Mouse (Mus musculus) left cerebral cortex, adult 8-10 months (tissue): ENCODE measurements around the gene Fchsd2. TPM values are rescaled to one million over a fixed set of nuclear protein-coding genes. Genes with fewer than 3 reads are reported as not detected.

Experiments
- DNase-seq, 2 experiments: peaks; one replicate each; pipeline ENCODE4 v3.0.0; 2022; ENCODE audit warnings: low spot score in 2 of 2
- total RNA-seq, 4 experiments: library from RNA; stranded (reverse); gene quantifications; 2 replicates each; pipeline ENCODE4 v1.2.4; 2022

The Fchsd2 gene
- total RNA-seq, 4 experiments from 2014 or later, result 44.1 to 47.7 (median 46.5) TPM

GRCm38 (mm10) chr7:101191326-101191969 lies 98.8 kb downstream of the Fchsd2 start:
- DNase-seq, result no peak

GRCm38 (mm10) chr7:101210826-101211225 lies 118.2 kb downstream of the Fchsd2 start:
- no peak for DNase-seq

GRCm38 (mm10) chr7:101213515-101214263 lies 121.0 kb downstream of the Fchsd2 start:
- DNase-seq, result no peak

GRCm38 (mm10) chr7:101216724-101217123 lies 124.1 kb downstream of the Fchsd2 start:
- no peak for DNase-seq

- DNase-seq, result no peak
Measured at GRCm38 (mm10) chr7:101223501-101223900, 130.8 kb downstream of the Fchsd2 start.

GRCm38 (mm10) chr7:101229336-101229735 lies 136.7 kb downstream of the Fchsd2 start:
- DNase-seq, result no peak

- no peak for DNase-seq
Measured at GRCm38 (mm10) chr7:101231458-101231857, 138.8 kb downstream of the Fchsd2 start.

- no peak for DNase-seq
Measured at GRCm38 (mm10) chr7:101232716-101233115, 140.1 kb downstream of the Fchsd2 start.

DNA sequence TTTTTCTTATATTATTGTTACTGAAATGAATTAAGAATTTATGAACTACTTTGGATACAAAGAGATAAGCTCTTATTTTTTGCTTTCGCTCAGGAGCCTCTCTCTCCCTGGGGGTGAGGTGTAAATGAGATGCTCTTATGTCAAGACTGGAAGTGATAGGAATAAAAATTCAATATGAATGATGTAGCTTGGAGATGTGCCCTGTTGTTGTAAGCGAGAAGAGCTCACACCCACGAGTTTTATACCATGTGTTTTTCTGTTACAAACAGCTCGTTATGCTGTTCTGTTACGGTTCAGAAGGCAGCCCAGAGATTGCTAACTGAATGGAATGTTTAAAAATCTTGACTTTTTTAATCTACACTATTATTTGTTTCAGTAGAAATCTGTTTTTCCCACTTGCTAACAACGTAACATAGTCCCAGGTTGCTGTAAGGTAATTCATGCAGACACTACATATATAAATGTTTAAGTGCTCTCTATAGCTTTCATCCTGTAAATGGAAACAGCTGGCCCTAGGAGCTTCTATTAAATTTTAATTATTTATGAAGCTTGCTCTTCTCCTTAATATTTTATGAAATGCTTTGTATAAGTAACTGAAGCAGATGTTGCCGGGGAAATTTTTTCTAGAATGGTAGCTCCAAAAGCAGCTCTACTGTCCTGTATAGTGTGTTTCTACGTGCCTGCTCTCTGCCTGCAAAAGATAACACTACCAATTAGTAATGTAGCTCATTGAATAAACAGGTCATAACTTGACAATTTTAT lies 144.2 kb downstream of the Fchsd2 start:
- no peak for DNase-seq

GRCm38 (mm10) chr7:101248760-101249159 lies 156.1 kb downstream of the Fchsd2 start:
- no peak for DNase-seq

- DNase-seq, result no peak
Measured at GRCm38 (mm10) chr7:101249173-101249572, 156.5 kb downstream of the Fchsd2 start.

DNA sequence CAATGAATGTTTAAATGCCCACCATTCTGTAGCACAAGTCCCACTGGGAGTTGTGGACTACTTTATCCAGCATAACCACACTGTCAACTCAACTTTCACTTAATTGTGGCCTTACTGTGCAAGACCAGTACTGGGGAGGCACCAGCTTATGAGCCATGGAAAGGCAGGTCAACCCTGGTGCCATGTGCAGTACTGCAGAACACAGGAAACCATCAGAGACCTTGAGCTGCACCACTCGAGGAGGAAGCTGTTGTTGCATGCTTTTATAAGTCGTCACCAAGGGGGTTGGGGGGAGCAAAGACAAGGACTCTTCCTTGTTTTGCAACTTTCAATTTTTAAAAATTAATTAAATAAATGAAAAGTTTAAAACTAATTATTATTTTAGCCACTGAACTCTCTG lies 160.4 kb downstream of the Fchsd2 start:
- DNase-seq, result no peak

GRCm38 (mm10) chr7:101258482-101258881 lies 165.8 kb downstream of the Fchsd2 start:
- no peak for DNase-seq

DNA sequence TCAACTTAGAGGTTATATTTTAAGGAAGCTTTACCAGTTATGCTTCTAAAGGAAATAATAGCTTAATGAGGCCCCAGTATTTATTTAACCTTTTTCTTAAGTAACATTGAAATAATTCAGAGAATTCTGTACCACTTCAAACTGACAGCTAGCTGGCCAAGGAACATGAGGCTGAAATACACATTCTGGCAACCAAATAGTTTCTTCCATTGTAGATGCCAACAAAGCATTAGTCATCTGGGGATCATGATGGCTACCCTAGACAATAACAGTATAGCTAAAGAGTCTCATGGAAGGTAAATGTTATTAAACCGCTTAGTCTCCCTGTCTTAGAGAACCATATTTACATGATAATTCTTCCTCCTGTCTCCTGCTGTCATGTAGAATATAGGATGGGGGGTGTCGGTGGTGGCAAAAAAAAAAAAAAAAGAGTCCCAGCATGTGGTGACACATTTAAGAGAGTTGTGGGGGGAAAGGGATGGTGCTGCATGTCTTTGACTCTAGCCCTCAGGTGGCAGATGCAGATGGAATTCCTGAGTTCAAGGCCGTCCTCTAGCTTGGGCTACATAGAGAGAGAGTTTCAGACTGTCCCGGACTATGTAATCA lies 169.4 kb downstream of the Fchsd2 start:
- no peak for DNase-seq

DNA sequence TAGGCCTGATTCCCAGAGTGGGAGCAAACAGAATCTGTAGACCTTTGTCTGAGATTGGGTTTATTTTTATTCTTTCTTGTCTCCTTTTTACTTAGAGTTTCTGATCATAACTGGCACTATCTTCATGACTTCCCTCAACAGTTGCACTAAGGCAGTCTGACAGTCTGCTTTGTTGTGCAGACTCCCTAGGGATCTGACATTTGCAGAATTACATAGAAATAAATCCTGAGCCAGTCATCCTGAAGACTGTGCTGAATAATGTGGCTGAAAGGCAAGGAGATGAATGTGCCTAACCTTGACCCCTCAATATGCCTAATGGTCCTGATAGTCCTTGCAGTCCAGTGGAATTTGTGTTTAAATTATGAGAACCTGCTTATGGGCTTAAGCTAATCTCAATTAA lies 170.8 kb downstream of the Fchsd2 start:
- DNase-seq, result no peak

GRCm38 (mm10) chr7:101267457-101268259 lies 175.0 kb downstream of the Fchsd2 start:
- DNase-seq, result no peak

- DNase-seq, result no peak
Measured at GRCm38 (mm10) chr7:101271602-101272001, 178.9 kb downstream of the Fchsd2 start.

DNA sequence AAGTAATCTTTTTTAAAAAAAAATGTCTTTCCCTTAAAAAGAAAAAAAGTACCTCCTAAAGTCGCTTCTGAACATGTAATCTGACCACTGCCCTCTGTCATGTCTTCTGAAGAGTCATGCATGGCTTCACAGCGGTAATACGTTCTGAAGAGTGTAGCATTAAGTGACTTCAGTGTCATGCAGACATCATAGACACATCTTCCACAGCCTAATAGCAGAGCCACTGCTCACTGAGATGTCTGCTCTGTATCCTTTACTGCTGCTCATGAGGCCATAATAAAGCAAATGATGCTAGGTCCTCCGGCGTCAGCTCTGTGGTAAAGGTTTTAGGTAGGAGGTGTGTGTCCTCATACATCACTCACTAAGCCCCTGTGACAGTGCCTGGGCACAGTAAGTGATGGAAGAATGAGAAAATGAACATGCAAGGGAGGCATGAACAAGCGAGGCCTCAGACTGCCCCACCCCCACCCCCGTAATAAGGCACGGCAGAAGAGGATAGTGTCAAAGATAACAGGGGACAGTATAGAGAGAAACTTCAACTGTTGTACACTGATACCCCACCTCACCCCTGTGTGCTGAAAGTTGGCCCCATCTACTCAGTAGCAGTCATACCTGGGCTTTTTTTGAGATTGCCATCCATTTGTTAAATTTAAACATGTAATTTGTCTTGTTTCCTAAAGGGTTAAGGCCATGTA lies 179.9 kb downstream of the Fchsd2 start:
- DNase-seq, result no peak

DNA sequence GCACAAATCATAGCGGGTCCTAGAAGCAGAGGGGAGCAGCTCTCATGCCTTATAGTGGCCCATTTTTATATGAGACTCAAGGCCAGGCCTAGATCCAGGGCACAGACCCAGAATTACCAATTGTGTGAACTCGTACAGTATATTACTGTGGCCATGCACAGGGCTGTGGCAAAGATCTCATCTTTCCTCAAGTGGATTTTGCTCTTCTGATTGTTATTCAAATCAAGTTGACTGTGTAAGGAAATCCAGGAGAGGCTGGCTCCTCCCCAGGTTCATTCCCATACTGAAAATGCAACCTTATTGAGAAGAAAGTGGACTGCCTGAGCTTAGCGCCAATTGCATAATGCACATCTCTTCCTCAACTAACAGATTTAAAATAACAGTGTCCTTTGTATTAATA lies 190.1 kb downstream of the Fchsd2 start:
- DNase-seq, result no peak

DNA sequence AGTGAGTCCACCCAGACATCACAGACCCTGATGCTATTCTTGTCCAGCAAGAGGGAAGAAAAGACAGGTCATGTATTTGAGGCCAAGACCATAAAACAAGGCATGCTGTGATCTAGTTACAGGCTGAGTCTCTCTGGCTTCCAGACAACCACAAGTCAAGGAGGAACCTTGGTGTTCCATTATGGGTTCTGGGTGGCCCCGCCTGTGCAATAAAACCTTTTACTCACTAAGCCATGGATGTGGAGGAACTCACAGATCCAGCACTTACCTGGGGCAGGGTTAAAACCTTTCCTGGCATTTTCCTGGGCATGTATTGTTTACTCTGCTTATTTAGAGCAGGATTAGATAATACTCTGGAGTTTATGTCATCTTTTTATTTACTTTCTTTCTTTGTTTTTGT lies 191.8 kb downstream of the Fchsd2 start:
- DNase-seq, result no peak
